Mouse (Mus musculus): ENCODE results near the gene Nrxn1.

The Nrxn1 gene

DNA sequence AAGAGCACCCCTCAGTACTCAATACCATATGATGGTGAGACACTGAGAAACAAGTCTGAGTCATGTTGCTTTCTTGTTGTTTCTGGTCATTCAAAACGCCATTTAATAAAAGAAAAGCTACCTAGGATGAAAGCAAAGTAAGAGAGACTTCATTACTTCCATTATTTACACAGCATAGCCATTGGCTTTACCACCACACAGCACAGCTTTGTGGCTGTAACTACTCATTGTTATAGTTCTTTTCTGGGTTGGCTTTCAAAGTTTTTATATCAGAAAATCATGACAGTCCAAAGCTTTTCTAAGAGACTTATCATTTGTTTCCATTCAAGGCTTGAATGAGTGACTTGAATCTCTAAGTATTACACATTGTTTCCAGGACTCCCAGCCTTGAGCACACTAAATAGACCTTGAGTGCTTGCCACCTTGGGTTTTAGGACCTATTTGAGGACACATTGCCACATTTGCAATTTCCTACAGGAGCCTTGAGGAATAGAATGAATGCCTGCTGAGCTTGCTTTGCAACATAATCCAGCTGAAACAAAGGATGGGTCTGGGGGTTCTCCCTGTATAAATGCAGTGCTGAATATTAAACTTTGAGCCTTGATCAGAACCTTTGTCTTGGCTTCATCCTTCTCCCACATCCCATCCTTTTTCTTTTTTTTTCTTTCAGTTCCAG is 468.1 kb downstream of the Nrxn1 start:
- in situ Hi-C loops (cut with MboI; ENCODE audit: low pct_unique_long_range_greater_than_20kb in 1 of 2, low sequenced_read_pairs in 2 of 2, unreplicated experiment in 1 of 2): no loop called here

DNA sequence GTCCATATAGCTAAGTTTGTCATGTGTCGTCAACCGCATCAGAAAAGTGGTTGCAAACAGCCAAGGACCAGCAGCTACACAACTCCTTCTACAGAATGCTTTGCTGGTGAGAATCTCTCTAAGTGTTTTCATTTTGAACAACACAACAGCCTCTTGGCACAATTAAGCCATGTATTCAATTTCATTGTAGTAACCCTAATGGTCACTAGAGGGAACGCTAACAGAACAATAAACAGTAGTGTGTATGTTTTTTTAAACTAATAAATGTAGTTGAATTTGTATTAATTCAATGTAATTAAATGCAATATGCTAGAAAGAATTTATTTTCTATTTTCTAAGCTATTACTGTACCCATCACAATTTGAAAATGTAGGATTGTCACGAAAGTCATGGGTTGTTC is 471.0 kb downstream of the Nrxn1 start:
- in situ Hi-C loops (cut with MboI; ENCODE audit: low pct_unique_long_range_greater_than_20kb in 1 of 2, low sequenced_read_pairs in 2 of 2, unreplicated experiment in 1 of 2): no loop called here

DNA sequence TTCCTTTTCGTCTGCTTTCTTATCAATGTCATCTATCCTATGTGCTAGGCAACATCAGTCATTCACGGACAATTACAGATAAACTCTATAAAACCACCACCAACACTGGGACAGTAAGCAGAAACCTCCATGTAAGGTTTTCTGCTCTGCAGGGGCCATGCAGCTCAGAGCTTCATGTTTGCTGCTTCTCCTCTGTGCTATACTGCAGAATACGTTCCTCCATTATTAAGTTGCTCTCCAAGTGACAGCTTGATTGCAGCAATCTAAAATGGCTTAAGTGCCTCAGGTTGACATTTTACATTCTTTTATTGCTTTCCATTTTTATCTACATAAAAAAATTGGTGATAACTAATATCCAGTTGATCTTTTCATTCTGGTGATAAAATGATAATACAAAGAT is 477.9 kb downstream of the Nrxn1 start:
- in situ Hi-C loops (cut with MboI; ENCODE audit: low pct_unique_long_range_greater_than_20kb in 1 of 2, low sequenced_read_pairs in 2 of 2, unreplicated experiment in 1 of 2): no loop called here

DNA sequence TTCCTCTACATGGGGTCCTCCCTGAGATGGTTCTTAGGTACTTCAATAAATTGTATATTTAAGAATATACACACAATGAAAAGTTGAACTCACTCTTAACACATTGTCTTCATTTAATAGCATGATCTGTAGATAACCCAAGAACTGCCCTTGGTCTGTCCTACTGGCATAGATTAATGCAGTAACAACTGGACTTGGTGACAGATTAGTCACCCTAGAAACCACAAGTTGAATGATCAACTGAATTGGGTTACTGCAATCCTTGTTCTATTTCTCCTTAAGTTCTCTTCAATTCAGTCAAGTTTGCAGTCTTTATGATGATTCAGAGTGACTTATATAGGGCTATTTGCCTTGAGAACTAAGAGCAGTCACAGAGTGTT is 485.5 kb downstream of the Nrxn1 start:
- in situ Hi-C loops (cut with MboI; ENCODE audit: low pct_unique_long_range_greater_than_20kb in 1 of 2, low sequenced_read_pairs in 2 of 2, unreplicated experiment in 1 of 2): no loop called here

DNA sequence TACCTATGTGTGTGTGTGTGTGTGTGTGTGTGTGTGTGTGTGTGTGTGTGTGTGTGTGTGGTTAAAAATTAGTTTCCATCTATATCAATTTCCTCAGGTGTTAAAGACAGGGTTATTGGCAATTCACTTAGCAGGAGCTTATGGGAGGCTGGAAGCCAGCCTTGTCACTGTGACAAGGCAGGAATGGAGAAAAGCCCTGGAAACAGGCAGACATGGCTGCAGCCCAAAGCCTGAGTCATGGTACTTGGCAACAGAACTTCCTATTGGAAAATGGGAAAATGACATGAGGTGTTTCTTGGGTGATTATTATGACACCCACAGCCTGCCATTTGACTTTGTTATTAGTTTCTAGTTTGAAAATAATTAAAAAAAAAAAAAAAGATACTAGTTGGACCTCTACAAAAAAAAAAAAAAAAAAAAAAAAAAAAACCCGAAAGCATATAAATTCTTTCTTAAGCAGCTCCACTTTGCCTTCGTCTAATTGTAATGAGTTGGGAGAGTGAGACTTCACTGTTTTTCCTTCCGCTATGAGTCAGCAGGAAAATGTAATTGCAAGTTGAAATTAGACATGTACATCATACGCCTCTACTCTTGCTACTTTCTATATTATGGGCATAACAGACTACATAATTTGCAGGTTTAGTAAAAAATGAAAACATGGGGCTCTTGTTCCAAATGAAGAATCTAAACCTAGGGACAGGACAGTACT is 486.0 kb downstream of the Nrxn1 start:
- in situ Hi-C loops (cut with MboI; ENCODE audit: low pct_unique_long_range_greater_than_20kb in 1 of 2, low sequenced_read_pairs in 2 of 2, unreplicated experiment in 1 of 2): no loop called here

DNA sequence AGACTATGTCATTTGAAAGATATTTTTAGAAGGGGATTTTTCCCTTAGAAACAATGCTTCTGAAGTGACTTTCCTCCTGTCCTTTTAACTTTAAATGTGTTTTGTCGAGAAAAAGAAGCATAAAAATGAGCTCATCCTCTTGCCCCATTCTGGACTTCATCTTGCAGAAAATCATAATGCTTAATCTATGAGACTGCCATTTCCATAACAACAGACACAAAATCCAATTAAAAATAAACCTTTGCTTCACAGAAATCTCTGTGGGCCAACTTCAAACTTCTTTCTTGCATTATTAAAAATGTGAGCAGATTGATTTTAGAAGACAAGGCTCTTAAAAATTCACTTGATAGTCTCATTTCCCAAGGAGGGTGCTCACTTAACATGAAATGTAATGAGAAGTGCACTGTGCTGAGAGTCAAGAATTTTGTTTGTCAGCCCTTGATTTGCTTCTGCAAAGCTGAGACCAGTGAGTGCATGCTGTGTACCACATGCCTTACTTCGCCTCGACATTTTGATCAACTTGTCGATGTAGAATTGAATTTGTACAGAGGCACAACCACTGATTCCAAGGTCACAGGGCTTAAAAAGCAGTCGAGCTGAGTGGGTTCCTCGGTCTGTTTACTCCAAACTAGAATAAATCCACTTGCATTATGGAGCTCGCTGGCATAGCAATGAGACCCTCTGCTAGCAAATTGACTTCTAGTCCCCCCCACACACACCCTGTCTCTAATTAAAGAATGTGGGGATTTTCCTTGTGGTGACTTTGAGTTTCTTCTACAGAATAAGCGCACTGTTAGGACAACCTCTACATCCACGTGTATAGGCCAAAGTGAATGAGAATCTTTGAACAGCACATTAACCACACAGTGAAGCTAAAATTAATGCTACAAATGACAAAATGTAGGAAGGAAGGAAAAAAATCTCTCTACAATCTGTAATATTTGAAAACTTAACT is 493.0 kb downstream of the Nrxn1 start:
- in situ Hi-C loops (cut with MboI; ENCODE audit: low pct_unique_long_range_greater_than_20kb in 1 of 2, low sequenced_read_pairs in 2 of 2, unreplicated experiment in 1 of 2): no loop called here

DNA sequence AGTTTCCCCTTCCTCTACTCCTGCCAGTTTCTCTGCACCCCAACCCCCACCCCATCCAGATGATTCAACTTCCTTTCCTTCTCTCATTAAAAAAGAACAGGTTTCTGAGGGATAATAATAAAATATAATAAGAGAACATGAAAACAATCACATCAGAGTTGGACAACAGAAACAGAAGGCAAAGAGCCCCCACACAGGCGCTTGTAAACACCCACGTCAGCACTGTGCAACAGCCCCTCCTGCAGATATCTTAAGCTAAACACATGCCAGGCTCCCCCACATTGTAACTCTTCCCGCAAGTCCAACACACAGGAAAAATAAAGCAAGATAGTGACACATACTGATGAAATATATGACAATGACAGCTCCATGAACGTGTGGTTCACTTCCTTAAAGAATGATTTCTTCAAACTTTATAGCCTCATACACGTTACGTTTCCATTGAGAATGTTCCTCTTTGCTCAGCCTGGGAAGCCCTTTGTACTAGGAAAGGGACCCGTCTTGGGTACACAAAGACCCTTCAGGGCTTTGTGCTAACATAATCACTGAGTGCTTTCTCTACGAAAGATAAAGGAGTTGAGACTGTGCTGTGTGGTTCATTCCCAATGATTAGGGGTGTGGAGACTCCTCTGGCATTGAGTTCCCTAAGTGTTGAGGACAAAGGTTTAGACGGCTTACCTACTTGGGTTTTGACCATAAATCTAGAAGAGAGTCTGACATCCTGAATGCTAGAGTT is 497.9 kb downstream of the Nrxn1 start:
- in situ Hi-C loops (cut with MboI; ENCODE audit: low pct_unique_long_range_greater_than_20kb in 1 of 2, low sequenced_read_pairs in 2 of 2, unreplicated experiment in 1 of 2): no loop called here

DNA sequence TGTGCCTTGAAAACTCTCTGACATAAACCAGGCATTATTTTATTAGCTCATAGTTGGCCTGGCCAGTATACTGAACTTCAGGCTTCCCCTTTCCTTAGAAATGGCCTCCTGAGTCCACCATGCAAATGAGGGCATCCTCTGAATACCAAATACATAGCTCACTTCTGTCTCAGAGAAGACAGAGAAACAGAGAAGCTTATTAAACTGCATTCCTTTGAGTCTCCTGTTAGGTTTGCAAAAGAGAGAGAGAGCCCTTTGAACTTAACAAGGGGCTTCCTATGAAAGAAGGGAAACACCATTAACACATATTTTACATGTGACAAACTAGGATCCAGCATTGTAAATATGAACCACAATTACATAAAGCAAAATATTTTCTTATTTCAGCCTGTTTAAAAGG is 506.0 kb downstream of the Nrxn1 start:
- in situ Hi-C loops (cut with MboI; ENCODE audit: low pct_unique_long_range_greater_than_20kb in 1 of 2, low sequenced_read_pairs in 2 of 2, unreplicated experiment in 1 of 2): no loop called here

DNA sequence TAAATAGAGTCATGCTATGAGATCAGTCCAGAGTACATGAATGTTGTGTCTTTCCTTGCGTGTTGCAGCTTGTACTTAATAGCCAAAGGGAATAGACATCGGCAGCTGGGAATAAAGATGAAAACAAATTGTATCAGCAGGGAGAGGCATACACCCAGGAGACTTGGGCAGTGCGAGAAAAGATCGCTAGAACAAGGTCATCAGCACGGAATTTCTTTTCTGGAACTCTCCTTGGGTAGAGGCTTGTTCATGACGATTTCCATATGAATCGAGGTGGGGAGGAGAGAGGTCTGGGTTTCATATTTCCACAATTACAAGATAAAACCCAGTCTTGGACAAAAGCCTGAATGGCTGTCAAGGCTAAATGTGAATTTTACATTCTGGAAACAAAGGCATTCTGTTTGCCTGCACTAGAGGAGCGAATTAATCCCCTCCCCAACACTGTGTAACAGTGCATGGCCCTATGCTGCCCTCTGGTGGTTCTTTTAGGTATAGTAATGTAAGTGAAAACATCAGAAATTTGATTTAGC is 508.1 kb downstream of the Nrxn1 start:
- in situ Hi-C loops (cut with MboI; ENCODE audit: low pct_unique_long_range_greater_than_20kb in 1 of 2, low sequenced_read_pairs in 2 of 2, unreplicated experiment in 1 of 2): no loop called here

DNA sequence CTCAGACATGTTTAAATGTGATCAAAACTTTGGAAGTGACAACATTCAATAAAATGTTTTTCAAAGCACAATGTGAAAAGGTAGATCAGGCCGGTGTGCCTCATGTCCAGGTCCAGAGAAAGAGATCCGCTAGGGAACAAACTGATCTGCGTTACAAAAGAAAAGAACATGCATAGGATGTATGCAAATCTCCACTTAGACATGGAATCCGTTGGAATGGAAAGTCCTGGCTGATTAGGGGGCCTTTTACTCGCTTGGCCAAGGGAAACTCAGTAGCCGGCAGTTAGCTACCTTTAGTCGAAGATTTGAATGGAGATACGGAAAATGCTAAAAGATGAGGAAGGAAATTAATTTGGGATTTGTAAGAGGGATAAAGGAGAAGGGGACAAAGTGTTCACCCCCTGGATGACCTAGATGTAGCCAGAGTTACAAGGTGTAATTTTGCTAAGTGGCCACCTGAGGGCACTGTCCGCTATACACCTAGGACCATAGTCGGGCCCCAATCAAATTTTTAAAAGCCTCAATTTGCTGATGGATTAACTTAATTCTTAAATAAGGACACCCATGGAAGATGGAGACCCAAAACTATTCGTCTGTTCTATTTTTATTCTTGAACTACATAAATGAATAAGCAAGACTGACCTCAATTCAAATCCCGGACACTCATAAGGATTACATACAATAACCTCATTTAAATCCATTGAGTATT is 508.9 kb downstream of the Nrxn1 start:
- in situ Hi-C loops (cut with MboI; ENCODE audit: low pct_unique_long_range_greater_than_20kb in 1 of 2, low sequenced_read_pairs in 2 of 2, unreplicated experiment in 1 of 2): no loop called here

DNA sequence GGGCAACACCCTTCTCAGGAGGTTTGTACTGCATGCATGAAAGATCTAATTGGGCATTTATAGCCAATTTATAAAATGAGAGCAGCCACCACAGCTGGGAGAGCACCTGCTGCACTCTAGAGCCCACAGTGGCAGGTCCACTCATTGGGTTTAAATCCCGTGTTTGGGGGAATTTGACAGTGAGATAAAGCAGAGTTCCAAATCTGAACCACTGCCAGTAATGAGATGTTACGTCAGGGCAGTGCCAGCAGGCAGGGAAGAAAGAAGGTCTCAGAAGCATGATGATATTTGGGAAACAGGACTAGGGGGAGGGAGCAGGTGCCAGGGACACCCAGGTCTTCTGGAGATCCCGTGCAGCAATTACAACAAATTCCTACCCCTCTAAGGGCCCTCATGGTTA is 509.7 kb downstream of the Nrxn1 start:
- in situ Hi-C loops (cut with MboI; ENCODE audit: low pct_unique_long_range_greater_than_20kb in 1 of 2, low sequenced_read_pairs in 2 of 2, unreplicated experiment in 1 of 2): no loop called here

DNA sequence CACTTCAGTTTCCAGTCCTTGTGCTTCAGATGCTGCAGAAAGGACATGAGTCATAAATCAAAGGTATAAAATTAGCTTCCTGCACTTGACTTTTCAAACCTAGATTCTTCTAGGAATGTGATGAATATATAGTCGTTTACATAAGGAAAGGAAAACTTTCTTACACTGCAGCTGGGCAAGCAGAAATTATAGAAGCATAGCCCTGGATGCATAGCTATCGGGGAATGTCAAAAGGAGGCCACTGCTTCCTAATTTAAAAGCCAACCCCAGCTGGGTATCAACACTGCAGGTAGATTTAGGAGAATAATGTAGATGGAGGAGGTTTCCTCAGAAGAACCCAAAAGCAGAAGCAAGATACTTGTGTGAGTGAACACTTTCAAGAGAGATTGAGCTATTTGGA is 523.0 kb downstream of the Nrxn1 start:
- in situ Hi-C loops (cut with MboI; ENCODE audit: low pct_unique_long_range_greater_than_20kb in 1 of 2, low sequenced_read_pairs in 2 of 2, unreplicated experiment in 1 of 2): no loop called here

DNA sequence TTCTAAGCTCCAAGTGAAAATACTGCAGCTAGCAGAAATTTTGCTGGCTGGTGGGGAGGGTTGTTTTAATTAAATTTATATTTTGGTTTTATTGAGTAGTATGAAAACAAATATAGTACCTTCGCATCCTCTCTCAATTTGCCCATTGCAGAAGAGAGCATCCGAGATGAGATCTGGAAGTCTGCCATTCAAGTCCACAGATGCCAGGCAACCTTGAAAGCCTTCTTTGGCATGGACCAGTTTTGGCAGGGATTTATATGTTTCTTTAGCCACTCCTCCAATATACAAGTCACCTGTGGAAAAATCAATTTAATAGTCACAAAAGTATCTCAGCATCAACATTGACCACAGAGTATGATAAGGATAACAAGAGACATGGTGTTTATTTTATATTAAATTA is 527.7 kb downstream of the Nrxn1 start:
- in situ Hi-C loops (cut with MboI; ENCODE audit: low pct_unique_long_range_greater_than_20kb in 1 of 2, low sequenced_read_pairs in 2 of 2, unreplicated experiment in 1 of 2): no loop called here

DNA sequence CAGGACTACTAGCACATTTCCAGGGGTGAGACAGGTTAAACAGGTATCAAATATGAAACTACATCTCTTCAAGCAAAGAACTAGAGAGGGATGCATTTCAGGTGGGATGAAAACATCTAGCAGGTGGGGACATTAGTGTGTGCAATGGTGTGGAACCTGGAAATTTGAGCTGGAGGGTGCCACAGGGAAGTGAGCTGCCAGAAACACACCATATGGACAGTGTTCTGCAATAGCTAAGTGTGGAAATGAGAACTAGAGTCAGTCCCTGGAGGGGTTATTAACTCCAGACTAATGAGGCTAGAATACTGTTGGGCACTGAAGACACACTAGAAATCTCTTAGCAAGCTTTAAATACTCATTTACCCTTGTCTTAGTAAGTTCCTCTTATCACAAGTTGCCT is 536.5 kb downstream of the Nrxn1 start:
- in situ Hi-C loops (cut with MboI; ENCODE audit: low pct_unique_long_range_greater_than_20kb in 1 of 2, low sequenced_read_pairs in 2 of 2, unreplicated experiment in 1 of 2): no loop called here

DNA sequence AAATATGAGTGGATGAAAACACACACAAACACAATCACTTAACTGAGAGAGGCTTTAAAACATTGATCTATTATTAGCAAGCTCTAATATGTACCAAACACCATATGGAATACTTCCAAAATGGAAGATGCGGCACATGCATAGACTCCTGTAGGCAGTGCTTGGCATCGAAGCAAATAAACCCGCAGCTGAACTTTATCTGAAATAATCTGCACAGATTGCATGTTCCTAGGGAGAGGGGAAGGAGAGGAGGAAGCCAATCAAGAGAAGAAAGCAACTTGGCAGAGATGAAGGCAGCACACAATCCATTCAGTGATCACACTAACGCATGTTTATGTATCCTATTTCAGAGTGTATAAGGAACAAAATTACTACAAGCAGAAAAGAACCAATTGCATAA is 542.5 kb downstream of the Nrxn1 start:
- in situ Hi-C loops (cut with MboI; ENCODE audit: low pct_unique_long_range_greater_than_20kb in 1 of 2, low sequenced_read_pairs in 2 of 2, unreplicated experiment in 1 of 2): no loop called here

DNA sequence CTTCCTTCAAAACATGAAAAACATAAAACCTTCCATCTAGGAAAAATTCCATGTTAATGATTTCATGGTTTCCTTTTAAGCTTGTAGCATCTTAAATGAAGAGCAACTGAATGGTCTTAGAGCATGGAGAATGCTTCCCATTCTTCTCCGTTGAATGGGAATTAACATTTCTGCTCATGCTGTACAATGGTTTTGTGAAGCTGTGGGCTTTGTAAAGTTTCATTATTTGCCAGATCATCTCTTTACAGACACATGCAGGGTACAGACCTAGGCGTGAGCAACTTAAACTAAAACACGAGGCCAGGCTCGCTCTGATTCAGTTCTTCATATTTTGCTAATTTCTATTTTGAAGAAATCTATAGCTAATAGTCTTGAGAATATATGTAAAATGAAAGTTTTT is 546.1 kb downstream of the Nrxn1 start:
- in situ Hi-C loops (cut with MboI; ENCODE audit: low pct_unique_long_range_greater_than_20kb in 1 of 2, low sequenced_read_pairs in 2 of 2, unreplicated experiment in 1 of 2): no loop called here

DNA sequence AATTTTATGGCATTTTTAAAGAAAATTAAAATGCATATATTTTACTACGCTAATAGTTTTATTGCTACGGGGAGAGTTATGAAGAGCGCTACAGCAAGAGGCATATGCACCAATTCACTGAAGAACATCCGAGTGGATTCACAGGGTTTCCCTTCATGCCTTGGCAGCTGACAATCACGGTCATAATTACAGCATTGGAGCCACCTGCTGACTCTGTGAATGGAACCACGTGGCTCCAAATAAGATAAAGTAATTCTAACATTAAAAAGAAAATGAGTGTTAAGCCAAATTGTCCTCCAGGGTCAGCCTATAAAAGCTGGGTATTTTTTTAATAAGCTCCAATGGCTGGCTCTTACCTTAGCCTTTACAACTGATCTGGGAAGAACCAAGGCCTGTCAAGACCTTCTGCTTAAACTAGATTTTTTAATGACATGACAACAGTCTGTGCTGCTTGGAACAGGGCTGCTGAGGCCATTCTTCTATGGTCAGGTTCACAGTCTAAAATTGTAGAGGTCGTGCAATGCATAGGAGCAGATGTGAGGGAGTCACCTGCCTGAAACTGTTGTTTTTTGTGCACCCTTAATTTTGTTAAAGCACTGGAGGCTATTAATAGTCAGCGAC is 548.1 kb downstream of the Nrxn1 start:
- in situ Hi-C loops (cut with MboI; ENCODE audit: low pct_unique_long_range_greater_than_20kb in 1 of 2, low sequenced_read_pairs in 2 of 2, unreplicated experiment in 1 of 2): no loop called here
